Mouse (Mus musculus): ENCODE measurements around the gene Fam83g. TPM values are rescaled to one million over a fixed set of nuclear protein-coding genes. Genes with fewer than 3 reads are reported as not detected.

Gene Fam83g
- polyA plus RNA-seq, 1 experiment from 2014 or later, result 5.0 TPM

DNA sequence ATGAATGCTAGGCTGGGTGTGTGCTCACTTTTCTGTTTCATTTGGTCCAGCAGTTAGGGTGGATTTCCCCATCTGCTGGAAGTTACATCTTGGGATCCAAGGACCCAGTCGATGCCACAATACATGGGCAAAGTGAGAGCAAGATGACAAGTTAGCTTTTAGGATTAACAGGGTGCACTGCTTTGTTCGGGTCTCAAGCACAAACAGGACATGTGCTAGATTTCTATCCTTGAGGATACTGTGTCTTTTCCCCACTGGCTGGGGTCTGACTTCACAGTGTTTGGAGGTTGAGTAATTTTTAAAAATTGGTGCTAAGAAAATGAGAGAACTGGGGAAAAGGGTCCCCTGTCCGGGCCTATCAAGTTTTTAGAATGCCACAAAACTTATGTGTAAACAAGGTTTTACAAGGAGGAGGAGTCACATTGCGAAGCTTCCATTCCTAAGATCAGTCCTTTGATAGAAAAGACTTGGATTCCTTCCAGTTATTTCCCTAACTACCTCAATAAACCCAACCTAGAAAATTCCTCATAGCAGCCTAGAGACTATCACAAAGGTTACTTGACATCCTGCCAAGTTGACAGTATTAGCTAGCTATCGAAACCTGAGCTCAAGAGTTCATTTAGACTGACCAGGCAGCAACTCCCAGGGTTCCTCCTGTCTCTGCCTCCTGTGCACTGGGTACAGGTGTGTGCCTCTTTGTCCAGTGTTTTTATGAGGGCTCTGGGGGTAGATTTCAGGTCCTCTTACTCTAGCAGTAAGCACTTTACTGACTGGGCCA is 40.5 kb upstream of the Fam83g start:
- no peak overlapping the region for H3K9ac ChIP-seq (ENCODE audit: low read depth, low read length)
- ATAC-seq (replicated peaks; ENCODE audit: low FRiP score), result no peak
- 74% methylated on average over 5 of the region's 5 CpGs for WGBS

GRCm38 (mm10) chr11:61644576-61645326 is 39.1 kb upstream of the Fam83g start:
- ATAC-seq (replicated peaks; ENCODE audit: low FRiP score), result no peak
- Histone ChIP-seq H3K4me1 (replicated peaks; ENCODE audit: control insufficient read depth, insufficient read depth, low read length) (no peaks in the 10 kb centered on the region), H3K4me2 (no peak overlapping the region), H3K27me3 (replicated peaks; ENCODE audit: control insufficient read depth, insufficient read depth, low read length) (no peaks in the 10 kb centered on the region), H3K27ac (ENCODE audit: low read depth, low read length) (no peak overlapping the region), H3K9ac (ENCODE audit: low read depth, low read length) (no peak overlapping the region), H3K4me3 (ENCODE audit: low read depth, low read length) (no peak overlapping the region), H3K9me3 (ENCODE audit: control insufficient read depth, low read length) (no peaks in the 10 kb centered on the region), H3K36me3 (ENCODE audit: control insufficient read depth, insufficient read depth, low read length) (no peaks in the 10 kb centered on the region)
- no peak for DNase-seq (ENCODE audit: low spot score)
- WGBS, result 78% methylated on average over 11 of the region's 11 CpGs

More for the DNA sequence above, 40.5 kb upstream of the Fam83g start:
- no peak for DNase-seq (ENCODE audit: low spot score)
- H3K4me2 ChIP-seq, result no peak overlapping the region
- no peaks in the 10 kb centered on the region for H3K4me1 ChIP-seq (replicated peaks; ENCODE audit: control insufficient read depth, insufficient read depth, low read length)
- no peak overlapping the region for H3K4me3 ChIP-seq (ENCODE audit: low read depth, low read length)
- peaks cover 6% of the 10 kb centered on the region; the same call in 1 of the 2 replicates for H3K27me3 ChIP-seq (replicated peaks; ENCODE audit: control insufficient read depth, insufficient read depth, low read length)
- H3K36me3 ChIP-seq (ENCODE audit: control insufficient read depth, insufficient read depth, low read length), result no peaks in the 10 kb centered on the region
- no peaks in the 10 kb centered on the region for H3K9me3 ChIP-seq (ENCODE audit: control insufficient read depth, low read length)
- no peak overlapping the region for H3K27ac ChIP-seq (ENCODE audit: low read depth, low read length)

- H3K4me3 ChIP-seq (ENCODE audit: low read depth, low read length), result no peak overlapping the region
- no peak overlapping the region for H3K27ac ChIP-seq (ENCODE audit: low read depth, low read length)
- H3K27me3 ChIP-seq (replicated peaks; ENCODE audit: control insufficient read depth, insufficient read depth, low read length), result no peaks in the 10 kb centered on the region
- H3K9ac ChIP-seq (ENCODE audit: low read depth, low read length), result no peak overlapping the region
- ATAC-seq (replicated peaks; ENCODE audit: low FRiP score) (no peak), DNase-seq (ENCODE audit: low spot score) (no peak)
- no peaks in the 10 kb centered on the region for H3K36me3 ChIP-seq (ENCODE audit: control insufficient read depth, insufficient read depth, low read length)
- no peak overlapping the region for H3K4me2 ChIP-seq
- no peaks in the 10 kb centered on the region for H3K4me1 ChIP-seq (replicated peaks; ENCODE audit: control insufficient read depth, insufficient read depth, low read length)
- 64% methylated on average over 5 of the region's 5 CpGs for WGBS
- no peaks in the 10 kb centered on the region for H3K9me3 ChIP-seq (ENCODE audit: control insufficient read depth, low read length)
These were observed 38.5 kb upstream of the Fam83g start for GRCm38 (mm10) chr11:61645357-61645857.

- no peak overlapping the region for H3K9ac ChIP-seq (ENCODE audit: low read depth, low read length)
- no peak overlapping the region for H3K4me2 ChIP-seq
- H3K9me3 ChIP-seq (ENCODE audit: control insufficient read depth, low read length), result no peaks in the 10 kb centered on the region
- no peak overlapping the region for H3K4me3 ChIP-seq (ENCODE audit: low read depth, low read length)
- no peak overlapping the region for H3K27ac ChIP-seq (ENCODE audit: low read depth, low read length)
- no peaks in the 10 kb centered on the region for H3K27me3 ChIP-seq (replicated peaks; ENCODE audit: control insufficient read depth, insufficient read depth, low read length)
- H3K36me3 ChIP-seq (ENCODE audit: control insufficient read depth, insufficient read depth, low read length), result no peaks in the 10 kb centered on the region
- no peak for DNase-seq (ENCODE audit: low spot score)
- H3K4me1 ChIP-seq (replicated peaks; ENCODE audit: control insufficient read depth, insufficient read depth, low read length), result no peaks in the 10 kb centered on the region
- 70% methylated on average over 2 of the region's 2 CpGs for WGBS
- ATAC-seq (replicated peaks; ENCODE audit: low FRiP score), result no peak
These were observed 37.3 kb upstream of the Fam83g start for GRCm38 (mm10) chr11:61646499-61647039.

DNA sequence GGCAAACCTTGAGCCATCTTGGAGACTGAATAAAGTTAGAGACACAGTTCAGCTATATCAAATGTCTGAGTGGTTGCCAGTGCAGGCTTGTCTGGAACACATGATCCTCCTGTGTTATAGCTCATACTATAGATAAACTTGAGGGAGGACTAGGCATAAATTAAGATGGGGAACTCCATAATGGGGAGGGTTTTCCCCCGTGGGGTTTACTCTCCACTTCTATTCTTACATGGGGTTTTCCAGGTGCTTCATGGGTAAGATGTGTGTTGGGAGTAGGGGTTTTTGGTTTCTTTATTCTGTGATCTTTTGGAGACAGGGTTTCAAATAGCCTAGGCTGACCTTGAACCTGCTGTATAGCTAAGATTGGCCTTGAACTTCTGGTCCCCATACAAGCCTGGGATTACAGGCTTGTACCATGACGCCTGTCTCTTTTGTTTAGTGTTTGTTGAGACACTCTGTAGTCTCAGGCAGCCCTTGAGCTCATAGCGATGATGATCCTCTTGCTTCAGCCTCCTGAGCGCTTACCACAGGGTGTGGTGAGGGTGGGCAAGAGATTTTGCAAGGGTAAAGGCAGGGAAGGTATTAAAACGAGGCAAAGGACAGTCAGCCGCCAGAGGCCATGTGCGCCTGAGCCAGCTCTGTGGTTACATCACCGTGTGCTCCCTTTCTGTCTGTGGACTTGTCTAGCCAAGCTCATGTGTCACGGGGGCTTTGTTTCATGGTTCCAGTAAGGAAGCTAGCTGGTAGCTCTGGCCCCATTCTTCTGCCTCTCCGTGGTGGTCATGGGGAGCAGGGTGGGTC is 36.6 kb upstream of the Fam83g start:
- no peaks in the 10 kb centered on the region for H3K9me3 ChIP-seq (ENCODE audit: control insufficient read depth, low read length)
- ATAC-seq (replicated peaks; ENCODE audit: low FRiP score), result no peak
- no peak overlapping the region for H3K9ac ChIP-seq (ENCODE audit: low read depth, low read length)
- no peak overlapping the region for H3K27ac ChIP-seq (ENCODE audit: low read depth, low read length)
- H3K4me1 ChIP-seq (replicated peaks; ENCODE audit: control insufficient read depth, insufficient read depth, low read length), result no peaks in the 10 kb centered on the region
- no peak for DNase-seq (ENCODE audit: low spot score)
- H3K36me3 ChIP-seq (ENCODE audit: control insufficient read depth, insufficient read depth, low read length), result no peaks in the 10 kb centered on the region
- H3K4me3 ChIP-seq (ENCODE audit: low read depth, low read length), result no peak overlapping the region
- no peak overlapping the region for H3K4me2 ChIP-seq
- 59% methylated on average over 10 of the region's 10 CpGs for WGBS
- H3K27me3 ChIP-seq (replicated peaks; ENCODE audit: control insufficient read depth, insufficient read depth, low read length), result no peaks in the 10 kb centered on the region

GRCm38 (mm10) chr11:61647956-61648748 is 35.7 kb upstream of the Fam83g start:
- 60% methylated on average over 6 of the region's 6 CpGs for WGBS

DNA sequence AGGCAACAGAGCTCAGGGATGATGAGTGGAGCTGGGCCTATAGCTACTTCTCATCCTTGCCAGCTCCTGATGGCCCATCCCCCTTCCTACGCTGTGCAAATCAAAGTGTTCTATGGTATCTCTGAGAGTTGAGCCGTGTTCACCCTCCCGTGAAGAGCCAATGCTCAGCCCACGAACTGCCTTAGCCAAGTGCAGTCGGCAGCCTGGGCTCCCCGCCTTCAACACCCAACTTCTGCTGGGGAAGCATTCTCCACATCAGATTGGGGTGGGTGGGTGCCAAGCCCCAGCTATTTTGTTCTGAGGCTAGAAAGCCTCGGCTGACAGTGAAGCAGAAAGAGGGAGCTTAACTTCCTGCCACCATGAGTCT is 35.2 kb upstream of the Fam83g start:
- Histone ChIP-seq H3K4me1 (replicated peaks; ENCODE audit: control insufficient read depth, insufficient read depth, low read length) (no peaks in the 10 kb centered on the region), H3K9ac (ENCODE audit: low read depth, low read length) (no peak overlapping the region), H3K4me3 (ENCODE audit: low read depth, low read length) (no peak overlapping the region), H3K4me2 (no peak overlapping the region), H3K36me3 (ENCODE audit: control insufficient read depth, insufficient read depth, low read length) (no peaks in the 10 kb centered on the region), H3K27ac (ENCODE audit: low read depth, low read length) (no peak overlapping the region), H3K27me3 (replicated peaks; ENCODE audit: control insufficient read depth, insufficient read depth, low read length) (no peaks in the 10 kb centered on the region), H3K9me3 (ENCODE audit: control insufficient read depth, low read length) (no peaks in the 10 kb centered on the region)
- ATAC-seq (replicated peaks; ENCODE audit: low FRiP score) (no peak), DNase-seq (ENCODE audit: low spot score) (no peak)
- 62% methylated on average over 7 of the region's 7 CpGs for WGBS

More at GRCm38 (mm10) chr11:61647956-61648748, 35.7 kb upstream of the Fam83g start:
- no peak overlapping the region for H3K9ac ChIP-seq (ENCODE audit: low read depth, low read length)
- no peaks in the 10 kb centered on the region for H3K4me1 ChIP-seq (replicated peaks; ENCODE audit: control insufficient read depth, insufficient read depth, low read length)
- ATAC-seq (replicated peaks; ENCODE audit: low FRiP score) (no peak), DNase-seq (ENCODE audit: low spot score) (no peak)
- H3K4me3 ChIP-seq (ENCODE audit: low read depth, low read length), result no peak overlapping the region
- H3K4me2 ChIP-seq, result no peak overlapping the region
- H3K27me3 ChIP-seq (replicated peaks; ENCODE audit: control insufficient read depth, insufficient read depth, low read length), result no peaks in the 10 kb centered on the region
- no peaks in the 10 kb centered on the region for H3K36me3 ChIP-seq (ENCODE audit: control insufficient read depth, insufficient read depth, low read length)
- H3K27ac ChIP-seq (ENCODE audit: low read depth, low read length), result no peak overlapping the region
- H3K9me3 ChIP-seq (ENCODE audit: control insufficient read depth, low read length), result no peaks in the 10 kb centered on the region

GRCm38 (mm10) chr11:61649163-61649580 is 34.7 kb upstream of the Fam83g start:
- Histone ChIP-seq H3K27me3 (replicated peaks; ENCODE audit: control insufficient read depth, insufficient read depth, low read length) (no peaks in the 10 kb centered on the region), H3K9me3 (ENCODE audit: control insufficient read depth, low read length) (no peaks in the 10 kb centered on the region), H3K27ac (ENCODE audit: low read depth, low read length) (no peak overlapping the region), H3K4me1 (replicated peaks; ENCODE audit: control insufficient read depth, insufficient read depth, low read length) (no peaks in the 10 kb centered on the region), H3K9ac (ENCODE audit: low read depth, low read length) (no peak overlapping the region), H3K4me3 (ENCODE audit: low read depth, low read length) (no peak overlapping the region), H3K4me2 (no peak overlapping the region), H3K36me3 (ENCODE audit: control insufficient read depth, insufficient read depth, low read length) (no peaks in the 10 kb centered on the region)
- WGBS, result 89% methylated on average over 5 of the region's 5 CpGs
- DNase-seq (ENCODE audit: low spot score), result no peak
- no peak for ATAC-seq (replicated peaks; ENCODE audit: low FRiP score)

Measured in liver, embryonic 11.5 days (tissue).